Mouse (Mus musculus): ENCODE measurements around the gene Epb41l2. TPM values are rescaled to one million over a fixed set of nuclear protein-coding genes. Genes with fewer than 3 reads are reported as not detected.

Gene Epb41l2
- polyA plus RNA-seq, 3 experiments from 2014 or later, result 14.8 to 20.7 (median 18.3) TPM

DNA sequence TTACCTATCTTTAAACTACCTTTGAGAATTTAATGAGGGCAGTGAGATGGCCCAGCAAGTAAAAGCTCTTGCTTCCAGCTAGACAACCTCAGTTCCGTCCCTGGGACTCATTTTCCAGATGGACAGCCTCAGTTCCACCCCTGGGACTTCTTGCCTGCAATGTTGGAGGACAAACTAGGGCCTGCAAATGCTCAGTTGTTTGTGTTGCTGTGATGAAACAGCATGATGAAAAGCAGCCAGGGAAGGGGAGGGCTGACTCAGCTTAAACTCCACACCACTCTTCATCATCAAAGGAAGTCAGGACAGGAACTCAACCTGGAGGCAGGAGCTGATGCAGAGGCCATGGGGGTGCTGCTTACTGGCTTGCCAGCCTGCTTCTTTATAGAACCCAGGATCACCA is 154.2 kb downstream of the Epb41l2 start:
- no peak for ATAC-seq

DNA sequence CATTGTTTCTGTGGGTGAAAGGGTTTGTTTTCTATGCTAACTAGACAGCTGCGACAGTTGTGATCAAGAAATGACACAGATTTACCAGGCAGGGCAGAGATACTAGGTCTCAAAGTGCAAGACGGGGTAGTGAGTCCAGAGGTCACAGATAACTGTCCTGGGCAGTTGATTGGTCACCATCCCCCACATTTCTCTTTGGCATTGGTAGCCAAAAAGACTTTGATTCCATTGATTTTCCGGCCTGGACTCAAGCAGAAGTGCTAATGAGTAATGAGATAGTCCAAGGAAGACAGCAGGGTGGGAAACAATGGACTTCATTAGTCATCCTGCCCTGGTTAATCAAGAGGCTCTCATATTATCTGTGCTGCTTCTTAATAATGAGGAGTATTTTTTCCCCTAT is 160.4 kb downstream of the Epb41l2 start:
- ATAC-seq, result no peak

GRCm38 (mm10) chr10:25520428-25520827 is 160.8 kb downstream of the Epb41l2 start:
- no peak for ATAC-seq

- ATAC-seq, result no peak
Observed at GRCm38 (mm10) chr10:25523727-25524126, 164.1 kb downstream of the Epb41l2 start.

GRCm38 (mm10) chr10:25526156-25526555 is 166.6 kb downstream of the Epb41l2 start:
- no peak for ATAC-seq

GRCm38 (mm10) chr10:25526622-25527021 is 167.0 kb downstream of the Epb41l2 start:
- ATAC-seq, result no peak

GRCm38 (mm10) chr10:25527126-25527525 is 167.5 kb downstream of the Epb41l2 start:
- ATAC-seq, result no peak

- no peak for ATAC-seq
Observed at GRCm38 (mm10) chr10:25531335-25531734, 171.7 kb downstream of the Epb41l2 start.

DNA sequence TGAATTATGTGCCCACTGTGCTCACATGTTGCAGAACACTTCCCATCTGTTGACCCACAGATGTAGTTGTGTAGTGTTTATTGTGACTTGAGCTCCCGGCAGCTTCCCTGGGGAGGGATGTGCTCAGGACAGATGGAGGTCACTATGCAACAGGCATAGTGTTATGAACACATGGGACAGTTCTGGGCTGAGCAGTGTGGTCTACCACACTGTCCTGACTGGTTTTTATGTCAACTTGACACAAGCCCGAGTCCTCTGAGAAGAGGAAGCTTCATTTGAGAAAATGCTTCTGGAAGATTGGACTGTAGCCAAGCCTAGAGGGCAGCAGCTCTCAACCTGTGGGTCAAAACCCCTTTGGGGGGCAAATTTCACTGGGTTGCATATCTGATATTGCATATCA is 173.5 kb downstream of the Epb41l2 start:
- no peak for ATAC-seq

DNA sequence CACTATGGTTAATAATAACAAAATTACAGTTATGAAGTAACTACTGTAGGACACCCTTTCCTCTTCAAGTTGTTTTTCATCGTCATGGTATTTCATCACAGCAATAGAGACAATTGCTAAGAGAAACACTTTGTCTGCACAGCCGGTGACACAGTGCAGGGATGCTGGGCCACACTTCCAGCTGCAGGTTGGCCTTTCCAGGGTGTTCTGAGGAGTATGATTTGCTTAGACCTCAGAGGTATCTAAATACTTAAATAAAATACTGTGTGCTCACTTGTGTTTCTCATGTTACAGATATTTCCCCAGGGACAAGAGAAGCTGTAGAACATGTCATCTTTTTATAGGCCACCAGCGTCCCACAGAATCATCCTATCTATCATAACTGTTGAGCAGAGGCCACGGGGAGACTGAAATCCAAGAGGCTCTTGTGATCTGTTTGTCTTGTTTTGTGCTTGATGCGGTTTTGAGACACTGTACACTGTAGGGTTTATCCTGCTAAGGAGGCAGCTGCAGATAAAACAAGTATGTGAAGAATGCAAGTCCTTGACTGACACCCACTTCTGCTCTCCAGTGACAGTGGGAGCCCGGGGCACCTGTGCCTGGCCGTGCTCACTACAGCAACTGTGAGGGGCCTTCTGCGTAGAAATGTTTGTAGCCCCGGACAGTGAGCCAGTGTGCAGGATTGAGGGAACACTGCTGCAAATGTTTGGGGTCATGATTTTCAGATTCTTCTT is 174.1 kb downstream of the Epb41l2 start:
- no peak for ATAC-seq

DNA sequence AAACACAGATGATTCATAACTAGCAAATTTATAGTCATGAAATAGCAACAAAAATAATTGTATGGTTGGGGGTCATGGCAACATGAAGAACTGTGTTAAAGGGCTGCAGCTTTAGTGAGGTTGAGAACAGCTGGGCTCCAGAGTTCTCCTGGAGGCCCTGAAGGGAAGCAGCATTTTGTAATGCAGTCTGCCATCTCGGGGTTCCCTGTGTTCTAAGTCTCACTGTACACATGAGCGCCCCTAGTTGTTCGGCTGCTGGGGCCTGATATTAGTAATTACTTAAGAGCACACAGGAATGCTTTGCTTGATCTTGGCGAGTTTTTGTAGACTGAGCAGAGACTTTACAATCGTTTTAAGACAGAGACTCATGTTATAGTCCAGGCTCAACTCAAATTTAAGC is 174.9 kb downstream of the Epb41l2 start:
- ATAC-seq, result no peak

DNA sequence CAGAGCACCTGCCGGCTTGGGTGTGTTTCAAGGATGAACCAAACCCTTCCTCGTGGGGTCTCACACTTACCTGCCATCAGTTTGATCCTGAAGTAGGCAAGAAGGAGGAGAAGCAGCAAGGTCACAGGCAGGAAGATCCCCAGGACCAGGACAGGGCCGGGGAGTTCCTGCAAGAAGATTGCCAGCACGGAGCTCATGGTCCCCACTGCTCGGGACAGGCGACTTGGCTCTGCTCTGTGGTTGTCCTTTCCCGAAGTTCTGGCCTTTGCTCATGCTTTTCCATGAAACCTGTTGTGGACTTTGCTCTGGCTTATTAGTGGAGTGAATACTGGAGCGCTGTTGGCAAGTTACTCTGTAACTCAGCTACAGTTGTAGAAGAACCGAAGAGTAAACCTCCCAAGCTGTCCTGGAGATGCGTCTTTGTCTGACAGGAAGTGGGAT is 176.3 kb downstream of the Epb41l2 start, which contains the start of gene Smlr1:
Smlr1 (minus strand) TSS at position 377 of the 441 bp plus-strand sequence.
- no peak for ATAC-seq

DNA sequence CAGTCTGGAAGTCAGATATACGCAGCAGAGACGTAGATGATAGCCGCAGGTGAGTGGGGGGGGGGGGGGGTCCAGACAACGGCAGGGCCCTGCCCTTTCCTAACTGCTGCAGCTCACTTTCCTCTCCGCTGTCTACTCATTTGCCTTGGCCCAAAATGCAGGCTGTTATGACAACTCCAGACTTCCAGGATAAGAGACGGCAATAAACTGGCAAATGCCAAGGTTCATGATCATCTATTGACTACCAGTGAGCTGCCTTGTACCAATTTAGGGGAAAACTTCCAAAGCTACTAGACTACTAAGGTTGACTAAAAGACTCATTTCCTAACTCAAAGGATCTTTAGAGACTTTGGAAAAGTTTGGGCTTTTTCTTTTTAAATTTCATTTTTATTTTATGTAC is 177.0 kb downstream of the Epb41l2 start:
- ATAC-seq, result no peak

GRCm38 (mm10) chr10:25538738-25539137 is 179.1 kb downstream of the Epb41l2 start:
- no peak for ATAC-seq

DNA sequence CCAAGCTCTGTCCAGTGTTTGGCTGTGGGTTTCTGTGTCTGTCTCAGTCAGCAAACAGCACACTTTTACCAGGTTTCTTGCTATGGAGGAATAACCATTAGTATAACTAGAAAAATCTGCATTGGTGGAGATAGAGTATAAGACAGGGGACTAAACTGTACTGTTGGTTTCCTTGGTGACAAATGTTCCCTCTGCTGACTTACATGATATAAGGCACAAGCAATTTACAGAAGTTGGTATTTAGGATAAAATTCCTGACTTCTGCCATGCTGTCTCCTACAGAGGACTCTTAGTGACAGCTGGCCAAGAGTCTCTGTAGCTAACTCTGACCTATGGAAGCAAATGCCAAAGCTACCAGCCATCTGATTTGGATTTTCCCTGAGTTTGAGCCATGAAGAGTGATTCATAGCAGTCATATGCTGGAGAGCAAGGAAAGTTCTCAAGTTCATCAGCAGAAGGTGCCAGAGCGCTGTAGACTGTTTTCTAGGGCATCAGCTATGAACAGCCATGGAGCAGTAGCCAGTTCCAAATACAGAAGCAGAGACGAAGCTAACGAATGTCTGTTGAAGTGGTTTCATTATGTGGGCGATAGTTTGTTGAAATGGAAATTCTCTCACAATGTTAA is 179.7 kb downstream of the Epb41l2 start:
- no peak for ATAC-seq

DNA sequence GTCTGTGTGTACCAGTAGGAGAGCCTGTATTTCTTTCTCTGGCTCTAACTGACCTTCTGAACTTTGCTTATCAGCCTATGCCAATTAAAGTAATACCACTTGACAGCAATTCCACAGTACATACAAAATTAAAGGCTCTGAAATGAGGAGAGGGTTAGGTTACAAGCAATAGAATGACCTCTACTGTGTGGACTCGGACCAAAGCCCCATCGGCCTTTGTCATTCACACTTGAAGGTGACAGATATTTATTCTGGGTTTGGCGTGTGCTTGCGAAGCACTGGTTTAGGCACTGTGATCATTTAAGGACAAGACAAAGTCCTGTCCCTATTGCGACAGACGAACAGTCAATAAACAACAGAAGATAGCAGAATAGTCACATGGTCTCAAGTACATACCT is 180.2 kb downstream of the Epb41l2 start:
- ATAC-seq, result no peak

DNA sequence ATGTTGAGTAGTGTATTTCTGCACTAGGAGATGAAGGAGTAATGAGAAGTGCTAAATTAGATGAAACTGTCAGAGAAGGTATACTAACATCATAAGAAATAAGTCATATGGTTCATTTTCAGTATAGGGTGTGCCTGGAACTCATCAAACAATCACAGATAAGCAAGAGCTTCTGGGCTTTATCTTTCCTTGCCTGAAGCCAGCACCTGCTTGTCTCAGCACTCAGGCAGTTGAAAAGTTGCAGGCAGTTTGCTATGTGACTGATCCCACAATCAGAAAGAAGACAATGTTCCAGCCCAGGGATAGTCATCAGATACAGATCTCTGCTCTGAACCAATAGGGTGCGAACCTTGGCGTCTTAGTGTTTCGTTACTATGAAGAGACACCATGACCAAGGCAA is 181.5 kb downstream of the Epb41l2 start:
- no peak for ATAC-seq

DNA sequence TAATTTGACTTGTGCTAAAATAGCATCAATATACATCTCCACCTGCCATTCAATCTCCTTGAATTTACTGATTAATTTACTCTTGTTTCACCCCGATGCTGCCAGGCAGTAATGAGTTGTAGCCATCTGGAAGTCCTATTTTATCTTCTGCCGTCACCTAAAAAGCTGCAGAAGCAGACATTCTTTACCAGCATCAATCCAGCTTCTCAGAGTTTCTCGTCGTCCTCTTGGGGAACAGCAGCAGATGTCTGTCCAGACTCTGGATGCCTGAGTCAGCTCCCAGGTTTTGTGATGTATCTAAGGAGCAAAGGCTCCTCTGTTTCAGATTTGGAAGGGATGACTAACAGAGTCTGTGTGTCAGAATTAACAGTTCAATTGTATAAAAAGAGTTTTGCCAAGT is 193.3 kb downstream of the Epb41l2 start:
- ATAC-seq, result no peak

GRCm38 (mm10) chr10:25571319-25572240 is 212.0 kb downstream of the Epb41l2 start:
- ATAC-seq, result no peak

Measured in inflammation-experienced regulatory T-cells, adult 6 months (primary cell).